Mouse (Mus musculus): Measurements from ENCODE around the gene Mbd4.

Gene Mbd4

DNA sequence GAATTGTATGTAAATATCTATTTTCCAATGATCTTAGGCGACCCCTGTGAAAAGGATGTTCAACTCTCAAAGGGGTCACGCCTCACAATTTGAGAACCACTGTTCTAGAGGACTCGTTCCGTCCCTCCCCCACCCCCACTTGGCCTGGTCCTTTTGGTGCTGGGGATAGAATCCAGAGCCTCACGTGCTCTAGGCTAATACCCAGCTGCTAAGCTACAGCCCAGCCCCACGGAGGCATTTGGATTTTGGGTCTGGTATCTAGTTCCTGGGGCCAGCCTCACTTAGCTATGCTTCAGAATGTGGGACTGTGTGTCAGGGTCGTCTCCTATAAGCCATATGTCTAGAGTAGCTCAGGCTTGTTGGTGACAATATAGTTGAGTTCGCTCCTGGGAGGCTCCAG, 41.6 kb downstream of the Mbd4 start:
- DNase-seq (ENCODE audit: low read depth, low spot score) = no peak

DNA sequence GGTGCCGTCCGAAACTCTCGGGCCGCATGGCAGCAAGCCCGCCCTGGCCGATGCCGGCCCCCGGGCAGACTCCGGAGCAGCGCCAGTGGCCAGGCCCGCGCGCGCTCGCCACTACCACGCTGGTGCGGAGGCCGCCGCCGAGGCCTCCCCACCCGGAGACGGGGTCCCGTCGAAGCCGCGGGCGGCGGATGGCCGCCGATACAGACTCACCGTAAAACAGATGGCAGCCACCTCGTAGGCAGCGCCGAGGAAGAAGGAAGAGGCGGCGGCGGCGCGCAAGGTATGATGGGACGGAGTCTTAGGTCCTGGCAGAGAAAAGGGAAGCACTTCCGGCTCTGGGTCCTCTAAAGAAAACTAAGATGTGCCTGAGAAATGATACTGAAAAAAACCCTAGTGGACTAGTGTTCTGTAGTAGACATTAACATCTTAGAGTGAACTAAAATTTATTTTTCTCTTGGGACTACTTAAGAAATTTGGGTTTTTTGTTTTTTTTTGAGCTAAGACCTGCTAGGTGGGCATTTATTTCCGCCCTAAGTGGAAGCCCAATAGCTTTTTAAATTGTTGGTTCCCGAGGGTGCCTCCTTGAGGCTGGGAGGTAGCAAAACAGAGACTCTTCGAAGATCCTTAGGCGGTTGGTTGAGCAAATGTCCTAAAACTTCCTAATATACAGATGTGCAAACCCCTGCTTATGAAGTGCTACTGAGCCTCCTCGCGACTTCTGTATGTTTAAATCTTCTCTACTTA, 44.5 kb downstream of the Mbd4 start, which contains the start of gene Rpl32:
Gene Rpl32 (minus strand): TSS at position 260 of the 744 bp plus-strand sequence.
- peak; percentile 89 for DNase-seq (ENCODE audit: low read depth, low spot score)

DNA sequence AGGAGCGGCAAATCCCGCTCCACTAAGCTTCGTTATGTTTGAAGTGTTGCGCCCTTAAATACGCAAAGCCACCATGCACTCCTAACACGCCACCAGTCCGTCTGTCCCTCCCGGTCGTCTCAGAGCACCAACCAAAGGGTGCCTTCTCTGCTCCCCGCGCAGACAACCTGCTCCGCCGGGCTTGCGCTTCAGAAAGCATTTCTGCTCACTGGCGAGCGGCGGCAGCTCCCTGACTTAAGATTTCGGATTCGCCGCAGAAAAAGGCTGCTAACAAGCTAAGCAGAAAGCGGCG, 45.0 kb downstream of the Mbd4 start:
- no peak for DNase-seq (ENCODE audit: low read depth, low spot score)

DNA sequence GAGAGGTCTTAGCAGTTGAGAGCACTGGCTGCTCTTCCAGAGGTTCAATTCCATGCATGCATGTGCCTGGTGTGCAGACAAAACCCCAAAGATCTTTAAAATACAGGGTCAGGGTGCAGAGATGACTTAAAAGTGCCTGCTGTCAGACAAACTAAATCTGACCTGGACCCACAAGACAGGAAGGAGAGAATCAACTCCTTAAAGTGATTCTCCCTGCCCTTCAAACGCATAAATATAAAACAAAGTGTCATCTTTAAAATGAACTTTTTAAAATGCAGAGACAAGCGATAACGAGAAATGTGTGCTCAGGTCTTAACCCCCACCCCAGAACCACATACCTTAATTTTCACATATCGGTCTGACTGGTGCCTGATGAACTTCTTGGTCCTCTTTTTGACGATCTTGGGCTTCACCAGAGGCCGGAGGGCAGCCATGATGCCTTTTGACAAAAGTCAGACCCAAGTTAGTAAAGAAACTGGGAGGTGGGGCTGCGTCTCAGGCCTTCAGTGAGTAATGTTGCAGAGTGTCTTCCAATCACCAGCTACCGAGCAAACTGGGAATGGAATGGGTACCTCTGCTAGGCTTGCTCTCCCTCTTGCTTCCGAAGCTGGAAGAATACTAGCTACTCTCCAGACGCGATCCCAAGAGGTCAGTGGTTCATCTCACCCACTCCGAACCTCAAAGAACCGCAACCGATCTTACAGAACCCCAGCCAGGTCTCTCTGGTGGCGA, 45.5 kb downstream of the Mbd4 start:
- no peak for DNase-seq (ENCODE audit: low read depth, low spot score)

DNA sequence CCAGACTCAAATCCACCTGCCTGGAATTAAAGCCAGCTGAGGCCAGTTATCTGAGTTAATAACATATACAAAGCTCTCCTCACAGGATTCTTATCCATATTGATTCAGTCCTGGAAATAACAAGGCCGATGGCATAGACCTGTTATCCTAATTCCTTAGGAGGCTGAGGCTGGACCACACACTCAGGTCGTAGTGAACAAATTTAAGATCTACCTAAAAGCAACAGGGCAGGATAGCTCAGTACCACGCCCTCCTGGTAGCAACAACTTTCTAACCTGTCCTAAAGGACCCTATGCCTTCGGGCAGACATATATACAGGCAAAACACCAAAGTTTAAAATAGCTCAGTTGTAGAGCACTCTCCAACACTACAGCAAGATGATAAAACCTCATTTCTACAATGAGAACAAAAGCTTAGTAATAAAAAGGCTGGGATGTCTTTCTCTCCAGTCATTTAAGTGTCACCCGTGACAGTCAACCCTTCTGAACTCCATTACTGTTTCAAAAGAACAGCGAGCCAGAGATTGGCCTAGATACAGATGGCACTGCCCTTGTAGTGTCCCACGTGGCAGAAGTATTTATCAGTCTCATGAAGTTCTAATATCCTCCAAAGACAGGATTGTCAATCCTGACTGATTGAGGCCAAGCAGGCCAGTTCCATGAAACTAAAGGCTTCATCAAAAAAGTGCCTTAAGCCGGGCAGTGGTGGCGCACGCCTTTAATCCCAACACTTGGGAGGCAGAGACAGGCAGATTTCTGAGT, 48.6 kb downstream of the Mbd4 start:
- no peak for DNase-seq (ENCODE audit: low read depth, low spot score)

DNA sequence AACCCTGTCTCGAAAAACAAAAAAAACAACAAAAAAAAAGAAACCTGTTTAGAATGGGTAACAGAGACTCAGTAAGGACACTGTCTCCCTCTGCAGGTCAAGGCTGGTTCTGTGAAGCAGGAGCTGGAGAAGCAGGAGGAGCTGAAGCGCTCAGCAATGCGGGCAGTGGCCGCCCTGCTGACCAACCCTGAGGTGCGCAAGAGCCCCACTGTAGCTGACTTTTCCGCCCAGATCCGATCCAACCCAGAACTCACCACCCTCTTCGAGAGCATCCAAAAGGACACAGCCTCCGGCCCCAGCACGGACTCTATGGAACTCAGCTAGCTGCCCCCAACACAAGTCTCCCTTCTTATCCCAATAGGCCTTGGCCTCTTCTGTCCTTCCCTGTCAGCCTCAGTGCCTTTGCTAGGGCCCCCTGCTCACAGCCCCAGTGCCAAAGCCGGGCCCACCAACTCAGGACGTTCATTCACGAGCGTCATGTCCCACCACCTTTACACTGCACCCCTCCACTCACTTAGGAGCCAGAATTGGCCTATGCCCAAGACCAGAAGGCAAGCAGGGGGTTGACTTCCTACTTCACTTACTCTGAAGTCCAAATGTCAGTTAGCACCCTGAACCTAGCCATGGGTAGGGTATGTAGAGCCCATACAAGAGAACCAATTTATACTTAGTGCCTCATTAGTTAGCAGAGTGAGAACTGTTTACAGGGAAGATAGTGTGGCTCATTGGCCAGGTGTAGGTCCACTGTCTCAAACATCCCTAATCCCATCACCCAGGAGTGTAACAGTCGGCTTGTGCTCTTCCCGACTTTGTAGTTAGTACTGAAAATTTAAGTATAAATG, 49.4 kb downstream of the Mbd4 start:
- DNase-seq (ENCODE audit: low read depth, low spot score) = no peak

DNA sequence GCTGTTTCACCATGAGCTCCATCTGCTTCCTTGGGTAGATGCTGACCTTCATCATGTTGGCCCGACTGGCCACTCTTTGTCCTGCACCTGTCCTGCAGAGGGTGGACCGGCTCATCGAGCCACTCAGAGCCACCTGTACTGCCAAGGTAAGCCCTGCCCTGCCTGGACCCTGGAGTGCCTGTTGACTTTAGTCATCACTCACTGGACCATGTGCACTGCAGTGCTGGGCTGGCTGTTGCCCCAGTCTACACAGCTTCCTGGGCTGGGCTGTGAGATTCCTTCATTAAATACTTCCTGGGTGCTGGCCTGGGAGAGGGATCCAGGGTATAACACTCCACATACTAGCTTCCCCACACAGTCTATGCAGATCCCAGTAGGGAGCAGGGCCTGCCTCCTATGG, 51.4 kb downstream of the Mbd4 start:
- DNase-seq (ENCODE audit: low read depth, low spot score) = no peak

DNA sequence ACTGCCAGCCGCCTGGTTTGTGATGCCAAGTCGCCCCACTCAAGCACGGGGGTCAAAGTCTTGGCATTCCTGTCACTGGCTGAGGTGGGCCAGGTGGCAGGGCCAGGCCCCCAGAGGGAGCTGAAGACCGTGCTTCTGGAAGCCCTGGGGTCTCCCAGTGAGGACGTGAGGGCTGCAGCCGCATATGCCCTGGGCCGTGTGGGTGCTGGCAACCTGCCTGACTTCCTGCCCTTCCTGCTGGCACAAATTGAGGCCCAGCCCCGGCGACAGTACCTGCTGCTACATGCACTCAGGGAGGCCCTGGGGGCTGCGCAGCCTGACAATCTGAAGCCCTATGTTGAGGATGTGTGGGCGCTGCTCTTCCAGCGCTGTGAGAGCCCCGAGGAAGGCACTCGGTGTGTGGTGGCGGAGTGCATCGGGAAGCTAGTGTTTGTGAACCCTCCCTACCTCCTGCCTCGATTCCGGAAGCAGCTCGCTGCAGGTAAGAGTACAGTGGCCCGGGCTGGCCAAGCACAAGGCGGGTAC, 60.4 kb downstream of the Mbd4 start:
- DNase-seq (ENCODE audit: low read depth, low spot score) = no peak

DNA sequence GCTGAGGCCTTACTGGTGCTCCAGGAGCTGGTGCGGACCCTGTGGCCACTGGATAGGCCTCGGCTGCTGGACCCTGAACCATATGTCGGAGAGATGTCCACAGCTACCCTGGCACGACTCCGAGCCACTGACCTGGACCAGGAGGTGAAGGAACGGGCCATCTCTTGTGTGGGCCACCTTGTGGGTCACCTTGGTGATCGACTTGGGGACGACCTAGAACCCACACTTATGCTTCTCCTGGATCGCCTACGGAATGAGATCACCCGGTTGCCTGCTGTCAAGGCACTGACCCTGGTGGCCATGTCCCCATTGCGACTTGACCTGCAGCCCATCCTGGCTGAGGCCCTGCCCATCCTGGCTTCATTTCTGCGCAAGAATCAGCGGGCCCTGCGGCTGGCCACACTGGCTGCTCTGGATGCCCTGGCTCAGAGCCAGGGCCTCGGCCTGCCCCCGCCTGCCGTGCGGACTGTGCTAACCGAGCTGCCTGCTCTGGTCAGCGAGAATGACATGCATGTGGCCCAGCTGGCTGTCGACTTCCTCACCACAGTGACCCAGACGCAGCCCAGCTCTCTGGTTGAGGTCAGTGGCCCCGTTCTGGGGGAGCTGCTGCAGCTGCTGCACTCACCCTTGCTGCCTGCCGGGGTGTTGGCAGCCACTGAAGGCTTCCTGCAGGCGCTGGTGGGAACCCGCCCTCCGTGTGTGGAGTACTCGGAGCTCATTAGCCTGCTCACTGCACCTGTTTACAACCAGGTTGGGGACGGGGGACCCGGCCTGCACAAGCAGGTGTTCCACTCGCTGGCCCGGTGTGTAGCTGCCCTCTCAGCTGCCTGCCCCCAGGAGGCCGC, 61.1 kb downstream of the Mbd4 start:
- no peak for DNase-seq (ENCODE audit: low read depth, low spot score)

DNA sequence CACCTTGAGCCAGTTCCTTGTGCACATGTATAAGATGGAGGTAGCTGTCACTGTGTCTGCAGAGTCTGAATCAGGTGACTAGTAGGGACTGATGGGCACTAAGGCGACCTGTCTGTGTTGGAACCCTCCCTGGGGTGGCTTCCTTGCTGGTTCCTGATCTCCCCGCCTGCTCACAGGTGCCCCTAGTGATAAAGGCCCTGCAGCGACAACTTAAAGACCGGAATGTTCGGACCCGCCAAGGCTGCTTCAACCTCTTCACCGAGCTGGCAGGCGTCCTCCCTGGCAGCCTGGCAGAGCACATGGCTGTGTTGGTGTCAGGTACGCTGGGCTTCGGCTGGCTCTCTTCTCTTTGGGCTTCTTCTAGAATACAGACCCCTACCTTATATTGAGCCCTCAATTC, 62.2 kb downstream of the Mbd4 start:
- DNase-seq (ENCODE audit: low read depth, low spot score) = no peak
